In the genomic region with DNA sequence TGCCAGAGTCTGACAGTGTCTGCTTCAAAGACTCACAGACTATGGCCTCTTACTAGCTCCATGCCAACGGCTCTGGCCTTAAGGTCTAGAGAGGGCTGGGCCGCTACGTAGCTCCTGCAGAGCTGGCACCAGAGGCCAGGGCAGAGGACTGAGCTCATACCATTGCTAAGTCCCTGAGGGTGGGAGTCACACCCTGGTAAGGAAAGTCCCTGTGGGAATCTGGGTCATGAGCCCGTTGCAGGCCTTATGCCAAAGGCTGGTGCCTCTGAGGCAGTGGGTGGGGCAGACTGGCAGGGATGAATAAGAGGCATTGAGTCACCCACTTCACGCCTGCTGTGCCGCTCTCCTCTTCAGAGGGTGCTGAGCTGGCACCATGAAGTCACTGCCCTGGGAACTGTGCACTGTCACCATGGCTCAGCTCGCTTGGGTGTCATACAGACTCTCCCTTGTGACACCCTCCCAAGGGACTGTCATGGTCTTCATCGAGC, we compare ENCODE assay signal across 9 mouse cellular contexts. TPM values are rescaled to one million over a fixed set of nuclear protein-coding genes. Genes with fewer than 3 reads are reported as not detected.
DNase-seq lines count a peak whose midpoint lies in the region; ATAC-seq and TF ChIP-seq lines count a peak whose summit lies in the region.
"Had no signal": no experiment of that assay in that cellular context is flagged by ENCODE, and none has a peak within 500 bp of the region (broad histone marks: within the 10 kb centered on the region; RNA-seq: fewer than 3 reads in every experiment).

No protein-coding gene starts in this region.

- no peak for TF ChIP-seq CTCF in forebrain, postnatal 0 days (IDR thresholded peaks at IDR 0.05; ENCODE audit: low read depth)

- peak; percentile 79 for ATAC-seq in forebrain, postnatal 0 days
- ATAC-seq in forebrain, embryonic 11.5 days (replicated peaks; ENCODE audit: low FRiP score), result no peak
- no peak for ATAC-seq in erythroblast, adult 5-6 weeks (replicated peaks; ENCODE audit: low FRiP score, poor library complexity, severe bottlenecking)

- no peak for DNase-seq in forebrain, postnatal 0 days
- no peak for DNase-seq in forebrain, embryonic 11.5 days (ENCODE audit: low spot score)
- peak; percentile 54 for DNase-seq in ovary, adult 18-20 months (ENCODE audit: low spot score)
- no peak for DNase-seq in ovary, postnatal 36 days (ENCODE audit: low spot score)
- peak; percentile 51 to 52 for DNase-seq in layer of hippocampus, postnatal 10 days (ENCODE audit: low spot score in 2 of 2)
- peak; percentile 24 for DNase-seq in retina, postnatal 7 days (ENCODE audit: low read depth, low spot score)
- no peak for DNase-seq in thymus, postnatal 10 days (ENCODE audit: low spot score in 2 of 2)

- H3K9ac ChIP-seq in forebrain, postnatal 0 days, result no peak overlapping the region
- no peak overlapping the region for H3K9ac ChIP-seq in forebrain, embryonic 11.5 days (ENCODE audit: low read length)
- H3K9ac ChIP-seq: limb, embryonic 13.5 days had no signal

- 76% methylated on average over 8 of the region's 8 CpGs for WGBS in forebrain, postnatal 0 days
- 90% methylated on average over 8 of the region's 8 CpGs for WGBS in forebrain, embryonic 11.5 days

- peaks cover 35% of the 10 kb centered on the region for H3K36me3 ChIP-seq in forebrain, postnatal 0 days (ENCODE audit: insufficient read depth)
- H3K36me3 ChIP-seq in forebrain, embryonic 11.5 days (ENCODE audit: control insufficient read depth, insufficient read depth, low read length), result peaks cover 14% of the 10 kb centered on the region; the same call in 1 of the 2 replicates

- no peak overlapping the region for H3K4me2 ChIP-seq in forebrain, postnatal 0 days (ENCODE audit: low read depth)
- H3K4me2 ChIP-seq in forebrain, embryonic 11.5 days (ENCODE audit: low read depth, low read length, severe bottlenecking), result no peak overlapping the region
- H3K4me2 ChIP-seq: limb, embryonic 13.5 days had no signal

- no peaks in the 10 kb centered on the region for H3K4me1 ChIP-seq in forebrain, postnatal 0 days (ENCODE audit: insufficient read depth)
- no peaks in the 10 kb centered on the region for H3K4me1 ChIP-seq in forebrain, embryonic 11.5 days (replicated peaks; ENCODE audit: control insufficient read depth, insufficient read depth, low read length)
- H3K4me1 ChIP-seq: limb, embryonic 13.5 days had no signal

- no peak overlapping the region for H3K27ac ChIP-seq in forebrain, postnatal 0 days (ENCODE audit: low read depth, low read length)
- H3K27ac ChIP-seq in forebrain, embryonic 11.5 days (ENCODE audit: low read depth, low read length), result no peak overlapping the region
- H3K27ac ChIP-seq: limb, embryonic 13.5 days had no signal

- no peaks in the 10 kb centered on the region for H3K27me3 ChIP-seq in forebrain, postnatal 0 days (ENCODE audit: insufficient read depth, low read length)
- H3K27me3 ChIP-seq in forebrain, embryonic 11.5 days (ENCODE audit: control insufficient read depth, insufficient read depth, low read length), result no peaks in the 10 kb centered on the region
- H3K27me3 ChIP-seq: limb, embryonic 13.5 days had no signal

- no peak overlapping the region for H3K4me3 ChIP-seq in forebrain, postnatal 0 days (ENCODE audit: low read depth, low read length)
- no peak overlapping the region for H3K4me3 ChIP-seq in forebrain, embryonic 11.5 days (ENCODE audit: low read depth, low read length)
- H3K4me3 ChIP-seq: limb, embryonic 13.5 days had no signal

- H3K9me3 ChIP-seq in forebrain, postnatal 0 days (ENCODE audit: low read length), result no peaks in the 10 kb centered on the region
- H3K9me3 ChIP-seq in forebrain, embryonic 11.5 days (ENCODE audit: control insufficient read depth, low read length), result no peaks in the 10 kb centered on the region; the same call in 1 of the 2 replicates

RNA-seq across cellular contexts. Expression of a gene that starts 12.3 kb away (rescaled TPM):
- total RNA-seq in forebrain, postnatal 0 days (2014; rRNA removed), result 3.2 and 3.3 TPM in 2 replicates
- polyA plus RNA-seq in forebrain, postnatal 0 days (2015; fragmentation: Nextera tagmentation; extraction: Ambion mirVana), result 0.62 and 0.88 TPM in 2 replicates
- polyA plus RNA-seq in forebrain, embryonic 11.5 days (2014; fragmentation: Nextera tagmentation; extraction: Ambion mirVana), result 11.6 and 15.7 TPM in 2 replicates
- total RNA-seq in layer of hippocampus, postnatal 10 days (2021), result 1 to 10 TPM; 1.8 to 2.1 TPM
- total RNA-seq in erythroblast, adult 5-6 weeks (2015; ENCODE audit: low replicate concordance), result 0.84 TPM in 1 of 2 replicates, not detected in the other
- 0.28 and 1.5 TPM in 2 replicates for total RNA-seq in erythroblast, adult 5-6 weeks (2017; ENCODE audit: low replicate concordance)

RNA-seq across cellular contexts. Expression of a gene that starts 30.2 kb away (rescaled TPM):
- 18.5 and 20.5 TPM in 2 replicates for total RNA-seq in forebrain, postnatal 0 days (2014; rRNA removed)
- polyA plus RNA-seq in forebrain, postnatal 0 days (2015; fragmentation: Nextera tagmentation; extraction: Ambion mirVana), result 16.8 and 19.7 TPM in 2 replicates
- polyA plus RNA-seq in forebrain, embryonic 11.5 days (2014; fragmentation: Nextera tagmentation; extraction: Ambion mirVana), result 28.6 and 31.8 TPM in 2 replicates
- 10 to 100 TPM; 12.4 to 14.8 TPM for total RNA-seq in layer of hippocampus, postnatal 10 days (2021)
- 1.7 and 3.1 TPM in 2 replicates for total RNA-seq in erythroblast, adult 5-6 weeks (2015; ENCODE audit: low replicate concordance)
- 1.3 and 11.2 TPM in 2 replicates for total RNA-seq in erythroblast, adult 5-6 weeks (2017; ENCODE audit: low replicate concordance)

RNA-seq across cellular contexts. Expression of a gene that starts 35.6 kb away (rescaled TPM):
- 14.8 and 21.2 TPM in 2 replicates for total RNA-seq in forebrain, postnatal 0 days (2014; rRNA removed)
- 9.3 and 9.6 TPM in 2 replicates for polyA plus RNA-seq in forebrain, postnatal 0 days (2015; fragmentation: Nextera tagmentation; extraction: Ambion mirVana)
- 4.8 and 6.3 TPM in 2 replicates for polyA plus RNA-seq in forebrain, embryonic 11.5 days (2014; fragmentation: Nextera tagmentation; extraction: Ambion mirVana)
- total RNA-seq in layer of hippocampus, postnatal 10 days (2021), result 10 to 100 TPM; 34.3 to 38.8 TPM
- total RNA-seq in erythroblast, adult 5-6 weeks (2015; ENCODE audit: low replicate concordance), result 4.4 and 8.8 TPM in 2 replicates
- 3.8 and 8.8 TPM in 2 replicates for total RNA-seq in erythroblast, adult 5-6 weeks (2017; ENCODE audit: low replicate concordance)

RNA-seq across cellular contexts. Expression of a gene that starts 39.8 kb away (rescaled TPM):
- 8.4 and 11.8 TPM in 2 replicates for total RNA-seq in forebrain, postnatal 0 days (2014; rRNA removed)
- polyA plus RNA-seq in forebrain, postnatal 0 days (2015; fragmentation: Nextera tagmentation; extraction: Ambion mirVana), result 4.2 and 5.4 TPM in 2 replicates
- polyA plus RNA-seq in forebrain, embryonic 11.5 days (2014; fragmentation: Nextera tagmentation; extraction: Ambion mirVana), result 9.2 and 9.3 TPM in 2 replicates
- total RNA-seq in layer of hippocampus, postnatal 10 days (2021), result 1 to 10 TPM; 6.3 to 8.5 TPM
- 0.84 TPM in 1 of 2 replicates, not detected in the other for total RNA-seq in erythroblast, adult 5-6 weeks (2015; ENCODE audit: low replicate concordance)
- 9.7 and 26.5 TPM in 2 replicates for total RNA-seq in erythroblast, adult 5-6 weeks (2017; ENCODE audit: low replicate concordance)

RNA-seq across cellular contexts. Expression of a gene that starts 58.1 kb away (rescaled TPM):
- total RNA-seq in forebrain, postnatal 0 days (2014; rRNA removed), result 9.5 and 12.0 TPM in 2 replicates
- 9.2 and 12.5 TPM in 2 replicates for polyA plus RNA-seq in forebrain, postnatal 0 days (2015; fragmentation: Nextera tagmentation; extraction: Ambion mirVana)
- polyA plus RNA-seq in forebrain, embryonic 11.5 days (2014; fragmentation: Nextera tagmentation; extraction: Ambion mirVana), result 17.2 and 17.8 TPM in 2 replicates
- 10 to 100 TPM in 1 of 2 experiments, 1 to 10 TPM in 1; 9.2 to 10.8 TPM for total RNA-seq in layer of hippocampus, postnatal 10 days (2021)
- total RNA-seq in erythroblast, adult 5-6 weeks (2015; ENCODE audit: low replicate concordance), result 0.84 and 8.1 TPM in 2 replicates
- 1.1 and 1.7 TPM in 2 replicates for total RNA-seq in erythroblast, adult 5-6 weeks (2017; ENCODE audit: low replicate concordance)

Comparison
In these comparisons a context has a peak if more than half of its experiments do, and no peak if none do; other contexts are left out.
1. DNase-seq: peak in ovary, adult 18-20 months (single experiment), layer of hippocampus, postnatal 10 days (2 of 2) and retina, postnatal 7 days (single experiment); none in forebrain, postnatal 0 days (single experiment), forebrain, embryonic 11.5 days (single experiment), ovary, postnatal 36 days (single experiment) and thymus, postnatal 10 days (0 of 2).